Mouse (Mus musculus) midbrain, postnatal 0 days (tissue): ENCODE data around the gene G430095P16Rik. TPM values are rescaled to one million over a fixed set of nuclear protein-coding genes. Genes with fewer than 3 reads are reported as not detected.

ENCODE experiments used
- ATAC-seq: fragments of 200-750 bp; cut with Nextera tagmentation; 2 replicates; pipeline ENCODE4 v1.8.0; 2017; ENCODE audit warnings: moderate number of reproducible peaks, mild to moderate bottlenecking, moderate TSS enrichment, moderate library complexity; ENCODE audit not compliant: low FRiP score
- DNase-seq: peaks from one replicate; pipeline ENCODE4 v3.0.0-alpha.2; 2015; ENCODE audit warnings: low spot score
- H3K27ac ChIP-seq: fragments of 300-500 bp; sonication (generic); 2 replicates; pipeline ENCODE4 v1.5.1; 2014; ENCODE audit warnings: low read depth, mild to moderate bottlenecking, low read length, mixed read lengths
- H3K27me3 ChIP-seq: fragments of 300-500 bp; sonication (generic); 2 replicates; pipeline ENCODE4 v1.6.1; 2014; ENCODE audit warnings: low read length, control low read depth, mixed read lengths; ENCODE audit not compliant: insufficient read depth
- H3K36me3 ChIP-seq: fragments of 300-500 bp; sonication (generic); 2 replicates; pipeline ENCODE4 v1.6.1; 2014; ENCODE audit warnings: low read length, control low read depth, mixed read lengths; ENCODE audit not compliant: insufficient read depth
- H3K4me1 ChIP-seq: fragments of 300-500 bp; sonication (generic); 2 replicates; pipeline ENCODE4 v1.6.1; 2014; ENCODE audit warnings: mild to moderate bottlenecking, control low read depth, antibody characterized with exemption, low read length, mixed read lengths; ENCODE audit not compliant: insufficient read depth
- H3K4me2 ChIP-seq: fragments of 300-500 bp; sonication (generic); 2 replicates; pipeline ENCODE4 v1.6.1; 2014; ENCODE audit warnings: low read depth, mild to moderate bottlenecking, low read length, mixed read lengths; ENCODE audit not compliant: poor library complexity, severe bottlenecking
- H3K4me3 ChIP-seq: fragments of 300-500 bp; sonication (generic); 2 replicates; pipeline ENCODE4 v1.5.1; 2014; ENCODE audit warnings: low read depth, mild to moderate bottlenecking, low read length, moderate library complexity
- H3K9ac ChIP-seq: fragments of 300-500 bp; sonication (generic); replicated peaks from 2 replicates; pipeline ENCODE4 v1.6.1; 2014; ENCODE audit warnings: mild to moderate bottlenecking, low read length, moderate library complexity, mixed read lengths; ENCODE audit not compliant: poor library complexity, severe bottlenecking
- H3K9me3 ChIP-seq: fragments of 300-500 bp; sonication (generic); 2 replicates; pipeline ENCODE4 v1.6.1; 2016; ENCODE audit warnings: low read length, control low read depth
- CTCF ChIP-seq: IDR thresholded peaks from 2 replicates; pipeline ENCODE4 v1.5.1; 2016; ENCODE audit warnings: antibody characterized with exemption, mild to moderate bottlenecking
- WGBS: fragments of 180-500 bp; shearing (Covaris S2); extraction: QIAGEN DNeasy Blood & Tissue Kit; methylation state at CpG from one replicate; pipeline ENCODE4 v1.1.7; 2014; 5-methylcytosine and 5-hydroxymethylcytosine counted together
- polyA plus RNA-seq: library from polyadenylated mRNA; unstranded; fragments of >200 nt; fragmentation: Nextera tagmentation; extraction: Ambion mirVana; gene quantifications from 2 replicates; pipeline ENCODE4 v1.2.1, GENCODE M21; 2015
- total RNA-seq: library from RNA; depleted of rRNA; stranded (reverse); fragments of >200 nt; gene quantifications from 2 replicates; pipeline ENCODE4 v1.2.3, GENCODE M21; 2014

G430095P16Rik gene
- total and polyA plus RNA-seq, 2 experiments from 2014 or later: 0.39 TPM; not detected in 1

- TF ChIP-seq CTCF: no peak
- 54% methylated on average over 4 of the region's 4 CpGs for WGBS
- H3K4me3 ChIP-seq: no peak overlapping the region
- H3K4me2 ChIP-seq: no peak overlapping the region
- H3K4me1 ChIP-seq: no peaks in the 10 kb centered on the region
- H3K36me3 ChIP-seq: no peaks in the 10 kb centered on the region
- H3K9ac ChIP-seq: no peak overlapping the region
- no peak for DNase-seq
- peak overlapping the region; percentile 6; the same call in 1 of the 2 replicates for H3K27ac ChIP-seq
- no peaks in the 10 kb centered on the region for H3K9me3 ChIP-seq
- ATAC-seq: no peak
- 0 out of 2 replicates have a peak, but pooled peaks cover 8% of the 10 kb centered on the region for H3K27me3 ChIP-seq
Measured at GRCm38 (mm10) chr8:84714161-84714560, 8.6 kb upstream of the G430095P16Rik start.

- no peak for DNase-seq
- H3K4me1 ChIP-seq: no peaks in the 10 kb centered on the region
- no peak overlapping the region for H3K27ac ChIP-seq
Measured at GRCm38 (mm10) chr8:84715893-84716468, 6.8 kb upstream of the G430095P16Rik start.

GRCm38 (mm10) chr8:84716790-84717189 lies 6.0 kb upstream of the G430095P16Rik start:
- H3K4me3 ChIP-seq: no peak overlapping the region
- DNase-seq (no peak), ATAC-seq (no peak)
- H3K27me3 ChIP-seq: 0 out of 2 replicates have a peak, but pooled peaks cover 8% of the 10 kb centered on the region
- H3K36me3 ChIP-seq: no peaks in the 10 kb centered on the region
- no peak for TF ChIP-seq CTCF
- no peaks in the 10 kb centered on the region for H3K9me3 ChIP-seq
- no peak overlapping the region for H3K27ac ChIP-seq
- WGBS: 81% methylated on average over 11 of the region's 11 CpGs
- H3K9ac ChIP-seq: no peak overlapping the region
- H3K4me2 ChIP-seq: no peak overlapping the region
- H3K4me1 ChIP-seq: no peaks in the 10 kb centered on the region

More at GRCm38 (mm10) chr8:84715893-84716468, 6.8 kb upstream of the G430095P16Rik start:
- ATAC-seq: no peak
- H3K36me3 ChIP-seq: no peaks in the 10 kb centered on the region
- no peaks in the 10 kb centered on the region for H3K9me3 ChIP-seq
- WGBS: 10% methylated on average over 25 of the region's 27 CpGs
- TF ChIP-seq CTCF: no peak
- 0 out of 2 replicates have a peak, but pooled peaks cover 8% of the 10 kb centered on the region for H3K27me3 ChIP-seq
- H3K4me3 ChIP-seq: no peak overlapping the region
- H3K4me2 ChIP-seq: peak overlapping the region; percentile 28; the same call in 1 of the 2 replicates
- H3K9ac ChIP-seq: no peak overlapping the region

GRCm38 (mm10) chr8:84718476-84718875 lies 4.3 kb upstream of the G430095P16Rik start:
- Histone ChIP-seq H3K36me3 (no peaks in the 10 kb centered on the region), H3K4me3 (no peak overlapping the region), H3K27ac (no peak overlapping the region), H3K4me2 (no peak overlapping the region), H3K27me3 (0 out of 2 replicates have a peak, but pooled peaks cover 8% of the 10 kb centered on the region), H3K4me1 (peaks cover 5% of the 10 kb centered on the region), H3K9me3 (no peaks in the 10 kb centered on the region), H3K9ac (no peak overlapping the region)
- WGBS: 82% methylated on average over 5 of the region's 5 CpGs
- DNase-seq: no peak
- no peak for ATAC-seq
- no peak for TF ChIP-seq CTCF

- Histone ChIP-seq H3K36me3 (no peaks in the 10 kb centered on the region), H3K4me3 (no peak overlapping the region), H3K4me1 (peaks cover 12% of the 10 kb centered on the region), H3K27ac (no peak overlapping the region), H3K27me3 (0 out of 2 replicates have a peak, but pooled peaks cover 8% of the 10 kb centered on the region), H3K9ac (no peak overlapping the region), H3K4me2 (no peak overlapping the region), H3K9me3 (no peaks in the 10 kb centered on the region)
- ATAC-seq (no peak), DNase-seq (no peak)
- WGBS: 87% methylated on average over 5 of the region's 5 CpGs
- no peak for TF ChIP-seq CTCF
Measured at GRCm38 (mm10) chr8:84718959-84719690, 3.7 kb upstream of the G430095P16Rik start.

- 67% methylated on average over 6 of the region's 6 CpGs for WGBS
Measured at GRCm38 (mm10) chr8:84722530-84722849, 317 bp upstream of the G430095P16Rik start.

More at GRCm38 (mm10) chr8:84722530-84722849, 317 bp upstream of the G430095P16Rik start:
- TF ChIP-seq CTCF: no peak
- Histone ChIP-seq H3K9ac (no peak overlapping the region), H3K4me3 (no peak overlapping the region), H3K36me3 (no peaks in the 10 kb centered on the region), H3K27ac (peak overlapping the region; percentile 51; the same call in 1 of the 2 replicates), H3K27me3 (no peaks in the 10 kb centered on the region), H3K4me2 (no peak overlapping the region), H3K4me1 (peaks cover 13% of the 10 kb centered on the region), H3K9me3 (no peaks in the 10 kb centered on the region)
- ATAC-seq: no peak
- no peak for DNase-seq
